Mouse (Mus musculus): Measurements from ENCODE around the gene Usp5. TPM values are rescaled to one million over a fixed set of nuclear protein-coding genes. Genes with fewer than 3 reads are reported as not detected.

The Usp5 gene
- total RNA-seq, 2 experiments from 2014 or later = 78.2 TPM

Other genes starting within 250 kb of the Usp5 start
- under 1 TPM; 0.41 to 0.65 TPM for gene C1s2, start 193.4 kb downstream of the Usp5 start, total RNA-seq (2021)
- gene Lpcat3, start 166.5 kb downstream of the Usp5 start, total RNA-seq (2021) = 10 to 100 TPM; 54.0 to 56.7 TPM
- 10 to 100 TPM; 58.8 to 68.4 TPM for gene Emg1, start 117.3 kb downstream of the Usp5 start, total RNA-seq (2021)
- gene Phb2, start 117.1 kb downstream of the Usp5 start, total RNA-seq (2021) = 100 to 1,000 TPM; 326 to 358 TPM
- gene Ptpn6, start 90.8 kb downstream of the Usp5 start, total RNA-seq (2021) = 1 to 10 TPM; 4.2 to 8.5 TPM
- 100 to 1,000 TPM; 323 to 327 TPM for gene Grcc10, start 88.1 kb downstream of the Usp5 start, total RNA-seq (2021)
- gene Gm45234, start 73.5 kb downstream of the Usp5 start, total RNA-seq (2021) = 1 to 10 TPM in 1 of 2 experiments, not detected in 1; 1.5 TPM
- gene Atn1, start 73.0 kb downstream of the Usp5 start, total RNA-seq (2021) = 10 to 100 TPM; 48.1 to 48.9 TPM
- 1 to 10 TPM; 2.6 to 4.0 TPM for gene Eno2, start 59.8 kb downstream of the Usp5 start, total RNA-seq (2021)
- gene Lrrc23, start 49.8 kb downstream of the Usp5 start, total RNA-seq (2021) = 1 to 10 TPM in 1 of 2 experiments, under 1 TPM in 1; 0.51 to 1.0 TPM
- 1 to 10 TPM; 3.2 to 3.5 TPM for gene Spsb2, start 20.8 kb downstream of the Usp5 start, total RNA-seq (2021)
- gene Tpi1, start 15.2 kb downstream of the Usp5 start, total RNA-seq (2021) = 100 to 1,000 TPM; 772 to 817 TPM
- 1 to 10 TPM; 3.5 to 9.6 TPM for gene Cdca3, start 63 bp upstream of the Usp5 start, total RNA-seq (2021)
- 1 to 10 TPM; 2.8 to 3.3 TPM for gene Gnb3, start 10.8 kb upstream of the Usp5 start, total RNA-seq (2021)
- gene P3h3, start 28.3 kb upstream of the Usp5 start, total RNA-seq (2021) = 10 to 100 TPM; 17.9 to 19.5 TPM
- 1 to 10 TPM; 1.8 to 2.4 TPM for gene Gpr162, start 34.5 kb upstream of the Usp5 start, total RNA-seq (2021)
- 10 to 100 TPM in 1 of 2 experiments, 1 to 10 TPM in 1; 1.2 to 12.3 TPM for gene Cd4, start 58.7 kb upstream of the Usp5 start, total RNA-seq (2021)
- under 1 TPM; 0.62 to 0.80 TPM for gene Lag3, start 82.2 kb upstream of the Usp5 start, total RNA-seq (2021)
- 100 to 1,000 TPM; 369 to 378 TPM for gene Ptms, start 90.6 kb upstream of the Usp5 start, total RNA-seq (2021)
- gene Mlf2, start 101.9 kb upstream of the Usp5 start, total RNA-seq (2021) = 100 to 1,000 TPM; 214 to 217 TPM
- gene Cops7a, start 136.1 kb upstream of the Usp5 start, total RNA-seq (2021) = 10 to 100 TPM; 90.1 to 99.6 TPM
- gene Pianp, start 167.2 kb upstream of the Usp5 start, total RNA-seq (2021) = under 1 TPM; 0.60 to 0.66 TPM
- 10 to 100 TPM; 24.4 to 24.8 TPM for gene Zfp384, start 179.7 kb upstream of the Usp5 start, total RNA-seq (2021)
- gene Ing4, start 210.3 kb upstream of the Usp5 start, total RNA-seq (2021) = 10 to 100 TPM; 40.6 to 41.9 TPM
- 1 to 10 TPM; 3.8 to 4.5 TPM for gene Acrbp, start 220.2 kb upstream of the Usp5 start, total RNA-seq (2021)
- gene Lpar5, start 238.4 kb upstream of the Usp5 start, total RNA-seq (2021) = under 1 TPM; 0.41 to 0.83 TPM

Data from heart, postnatal 14 days (tissue).